Mouse (Mus musculus) forebrain, embryonic 13.5 days (tissue): ENCODE results near the gene Evc2. TPM values are rescaled to one million over a fixed set of nuclear protein-coding genes. Genes with fewer than 3 reads are reported as not detected.

ENCODE experiments used
- ATAC-seq: fragments of 200-750 bp; cut with Nextera tagmentation; 2 replicates; pipeline ENCODE4 v1.8.0; 2017
- H3K27ac ChIP-seq: fragments of 300-500 bp; sonication (generic); 2 replicates; pipeline ENCODE4 v1.5.1; 2015; ENCODE audit warnings: inconsistent platforms, mild to moderate bottlenecking, moderate library complexity
- H3K27me3 ChIP-seq: fragments of 300-500 bp; sonication (generic); 2 replicates; pipeline ENCODE4 v1.6.1; 2015; ENCODE audit warnings: mild to moderate bottlenecking, inconsistent platforms
- H3K36me3 ChIP-seq: fragments of 300-500 bp; sonication (generic); 2 replicates; pipeline ENCODE4 v1.6.1; 2015; ENCODE audit warnings: mild to moderate bottlenecking, inconsistent platforms; ENCODE audit not compliant: poor library complexity, severe bottlenecking
- H3K4me1 ChIP-seq: fragments of 300-500 bp; sonication (generic); 2 replicates; pipeline ENCODE4 v1.6.1; 2015; ENCODE audit warnings: inconsistent platforms
- H3K4me2 ChIP-seq: fragments of 300-500 bp; sonication (generic); 2 replicates; pipeline ENCODE4 v1.6.1; 2015; ENCODE audit warnings: inconsistent platforms, mild to moderate bottlenecking, moderate library complexity
- H3K4me3 ChIP-seq: fragments of 300-500 bp; sonication (generic); 2 replicates; pipeline ENCODE4 v1.5.1; 2015; ENCODE audit warnings: mild to moderate bottlenecking, inconsistent platforms
- H3K9ac ChIP-seq: fragments of 300-500 bp; sonication (generic); 2 replicates; pipeline ENCODE4 v1.6.1; 2015; ENCODE audit warnings: mild to moderate bottlenecking, inconsistent platforms
- H3K9me3 ChIP-seq: fragments of 300-500 bp; sonication (generic); replicated peaks from 2 replicates; pipeline ENCODE4 v1.6.1; 2016; ENCODE audit warnings: inconsistent platforms
- WGBS: fragments of 180-500 bp; shearing (Covaris S2); methylation state at CpG from one replicate; pipeline ENCODE4 v1.1.7; 2015; 5-methylcytosine and 5-hydroxymethylcytosine counted together
- polyA plus RNA-seq: library from polyadenylated mRNA; unstranded; fragments of >200 nt; fragmentation: Nextera tagmentation; extraction: Ambion mirVana; gene quantifications from 2 replicates; pipeline ENCODE4 v1.2.1, GENCODE M21; 2015

The Evc2 gene
- polyA plus RNA-seq, 1 experiment from 2014 or later = 7.5 TPM

GRCm38 (mm10) chr5:37442767-37443166, 104.5 kb downstream of the Evc2 start:
- WGBS = 83% methylated on average over 2 of the region's 2 CpGs
- H3K9me3 ChIP-seq = no peaks in the 10 kb centered on the region
- H3K27ac ChIP-seq = no peak overlapping the region
- no peak for ATAC-seq
- no peaks in the 10 kb centered on the region for H3K27me3 ChIP-seq
- no peaks in the 10 kb centered on the region for H3K36me3 ChIP-seq
- no peak overlapping the region for H3K9ac ChIP-seq
- H3K4me1 ChIP-seq = no peaks in the 10 kb centered on the region
- H3K4me3 ChIP-seq = no peak overlapping the region
- H3K4me2 ChIP-seq = no peak overlapping the region

GRCm38 (mm10) chr5:37447546-37447945, 109.2 kb downstream of the Evc2 start:
- Histone ChIP-seq H3K4me1 (no peaks in the 10 kb centered on the region), H3K4me3 (no peak overlapping the region), H3K27me3 (no peaks in the 10 kb centered on the region), H3K27ac (no peak overlapping the region), H3K36me3 (no peaks in the 10 kb centered on the region), H3K9me3 (no peaks in the 10 kb centered on the region), H3K4me2 (no peak overlapping the region), H3K9ac (no peak overlapping the region)
- WGBS = 87% methylated on average over 3 of the region's 3 CpGs
- ATAC-seq = no peak

GRCm38 (mm10) chr5:37456590-37456989, 118.3 kb downstream of the Evc2 start:
- Histone ChIP-seq H3K4me3 (no peak overlapping the region), H3K27ac (no peak overlapping the region), H3K9ac (no peak overlapping the region), H3K9me3 (no peaks in the 10 kb centered on the region), H3K27me3 (no peaks in the 10 kb centered on the region), H3K4me1 (no peaks in the 10 kb centered on the region), H3K4me2 (no peak overlapping the region), H3K36me3 (peaks cover 8% of the 10 kb centered on the region)
- ATAC-seq = no peak
- WGBS = 72% methylated on average over 2 of the region's 2 CpGs

GRCm38 (mm10) chr5:37457191-37457590, 118.9 kb downstream of the Evc2 start:
- Histone ChIP-seq H3K27ac (no peak overlapping the region), H3K27me3 (no peaks in the 10 kb centered on the region), H3K9me3 (no peaks in the 10 kb centered on the region), H3K36me3 (peaks cover 8% of the 10 kb centered on the region), H3K4me2 (no peak overlapping the region), H3K4me3 (no peak overlapping the region), H3K4me1 (no peaks in the 10 kb centered on the region), H3K9ac (no peak overlapping the region)
- 87% methylated on average over 5 of the region's 5 CpGs for whole genome bisulfite sequencing
- ATAC-seq = no peak

GRCm38 (mm10) chr5:37457831-37458230, 119.5 kb downstream of the Evc2 start:
- Histone ChIP-seq H3K4me1 (no peaks in the 10 kb centered on the region), H3K36me3 (peaks cover 8% of the 10 kb centered on the region), H3K9ac (no peak overlapping the region), H3K4me3 (no peak overlapping the region), H3K27ac (no peak overlapping the region), H3K4me2 (no peak overlapping the region), H3K9me3 (no peaks in the 10 kb centered on the region), H3K27me3 (no peaks in the 10 kb centered on the region)
- no peak for ATAC-seq
- 91% methylated on average over 2 of the region's 2 CpGs for WGBS

GRCm38 (mm10) chr5:37458236-37458635, 119.9 kb downstream of the Evc2 start:
- H3K9me3 ChIP-seq = no peaks in the 10 kb centered on the region
- H3K27ac ChIP-seq = no peak overlapping the region
- no peak overlapping the region for H3K4me3 ChIP-seq
- no peak for ATAC-seq
- H3K9ac ChIP-seq = no peak overlapping the region
- no peak overlapping the region for H3K4me2 ChIP-seq
- H3K4me1 ChIP-seq = no peaks in the 10 kb centered on the region
- H3K36me3 ChIP-seq = peaks cover 8% of the 10 kb centered on the region
- 69% methylated on average over 2 of the region's 2 CpGs for WGBS
- H3K27me3 ChIP-seq = no peaks in the 10 kb centered on the region

- Histone ChIP-seq H3K9ac (no peak overlapping the region), H3K4me2 (no peak overlapping the region), H3K9me3 (no peaks in the 10 kb centered on the region), H3K4me1 (no peaks in the 10 kb centered on the region), H3K4me3 (no peak overlapping the region), H3K27me3 (no peaks in the 10 kb centered on the region), H3K36me3 (no peaks in the 10 kb centered on the region), H3K27ac (no peak overlapping the region)
- 90% methylated on average over 10 of the region's 10 CpGs for WGBS
- no peak for ATAC-seq
Observed at GRCm38 (mm10) chr5:37465461-37465860, 127.2 kb downstream of the Evc2 start.

GRCm38 (mm10) chr5:37467646-37468045, 129.3 kb downstream of the Evc2 start:
- no peak for ATAC-seq
- Histone ChIP-seq H3K4me3 (no peak overlapping the region), H3K4me2 (no peak overlapping the region), H3K36me3 (no peaks in the 10 kb centered on the region), H3K27ac (no peak overlapping the region), H3K27me3 (no peaks in the 10 kb centered on the region), H3K4me1 (no peaks in the 10 kb centered on the region), H3K9me3 (no peaks in the 10 kb centered on the region), H3K9ac (no peak overlapping the region)
- 90% methylated on average over 2 of the region's 2 CpGs for WGBS

- H3K4me3 ChIP-seq = no peak overlapping the region
- no peak overlapping the region for H3K4me2 ChIP-seq
- no peak overlapping the region for H3K9ac ChIP-seq
- H3K4me1 ChIP-seq = no peaks in the 10 kb centered on the region
- ATAC-seq = no peak
- no peaks in the 10 kb centered on the region for H3K36me3 ChIP-seq
- 67% methylated on average over 5 of the region's 5 CpGs for WGBS
- H3K27ac ChIP-seq = no peak overlapping the region
- no peaks in the 10 kb centered on the region for H3K9me3 ChIP-seq
- H3K27me3 ChIP-seq = no peaks in the 10 kb centered on the region
Observed at GRCm38 (mm10) chr5:37469031-37469430, 130.7 kb downstream of the Evc2 start.

GRCm38 (mm10) chr5:37471584-37471983, 133.3 kb downstream of the Evc2 start:
- H3K9me3 ChIP-seq = no peaks in the 10 kb centered on the region
- H3K27me3 ChIP-seq = no peaks in the 10 kb centered on the region
- no peak overlapping the region for H3K4me2 ChIP-seq
- H3K4me1 ChIP-seq = no peaks in the 10 kb centered on the region
- H3K27ac ChIP-seq = no peak overlapping the region
- H3K4me3 ChIP-seq = no peak overlapping the region
- H3K36me3 ChIP-seq = no peaks in the 10 kb centered on the region
- WGBS = 61% methylated on average over 4 of the region's 4 CpGs
- 0 out of 2 replicates have a peak, but pooled peaks have one; percentile 48 for ATAC-seq
- no peak overlapping the region for H3K9ac ChIP-seq

GRCm38 (mm10) chr5:37472025-37472608, 133.8 kb downstream of the Evc2 start:
- H3K4me2 ChIP-seq = no peak overlapping the region
- H3K36me3 ChIP-seq = no peaks in the 10 kb centered on the region
- H3K4me3 ChIP-seq = no peak overlapping the region
- H3K9ac ChIP-seq = no peak overlapping the region
- H3K9me3 ChIP-seq = no peaks in the 10 kb centered on the region
- WGBS = 50% methylated on average over 3 of the region's 3 CpGs
- no peaks in the 10 kb centered on the region for H3K4me1 ChIP-seq
- H3K27me3 ChIP-seq = no peaks in the 10 kb centered on the region
- ATAC-seq = peak; percentile 62; the same call in 1 of the 2 replicates
- H3K27ac ChIP-seq = no peak overlapping the region
